Mouse (Mus musculus) G1E (cell line): Measurements from ENCODE around the gene Zfp711.

ENCODE experiments used
- CTCF ChIP-seq: IDR thresholded peaks from 2 replicates; pipeline ENCODE4 v1.5.1; 2012; ENCODE audit warnings: low read depth, low read length, inconsistent platforms, mixed read lengths
- POLR2AphosphoS5 ChIP-seq: IDR thresholded peaks from 2 replicates; pipeline ENCODE4 v1.6.1; 2012; ENCODE audit warnings: low read depth, low read length, inconsistent platforms; ENCODE audit not compliant: insufficient replicate concordance

DNA sequence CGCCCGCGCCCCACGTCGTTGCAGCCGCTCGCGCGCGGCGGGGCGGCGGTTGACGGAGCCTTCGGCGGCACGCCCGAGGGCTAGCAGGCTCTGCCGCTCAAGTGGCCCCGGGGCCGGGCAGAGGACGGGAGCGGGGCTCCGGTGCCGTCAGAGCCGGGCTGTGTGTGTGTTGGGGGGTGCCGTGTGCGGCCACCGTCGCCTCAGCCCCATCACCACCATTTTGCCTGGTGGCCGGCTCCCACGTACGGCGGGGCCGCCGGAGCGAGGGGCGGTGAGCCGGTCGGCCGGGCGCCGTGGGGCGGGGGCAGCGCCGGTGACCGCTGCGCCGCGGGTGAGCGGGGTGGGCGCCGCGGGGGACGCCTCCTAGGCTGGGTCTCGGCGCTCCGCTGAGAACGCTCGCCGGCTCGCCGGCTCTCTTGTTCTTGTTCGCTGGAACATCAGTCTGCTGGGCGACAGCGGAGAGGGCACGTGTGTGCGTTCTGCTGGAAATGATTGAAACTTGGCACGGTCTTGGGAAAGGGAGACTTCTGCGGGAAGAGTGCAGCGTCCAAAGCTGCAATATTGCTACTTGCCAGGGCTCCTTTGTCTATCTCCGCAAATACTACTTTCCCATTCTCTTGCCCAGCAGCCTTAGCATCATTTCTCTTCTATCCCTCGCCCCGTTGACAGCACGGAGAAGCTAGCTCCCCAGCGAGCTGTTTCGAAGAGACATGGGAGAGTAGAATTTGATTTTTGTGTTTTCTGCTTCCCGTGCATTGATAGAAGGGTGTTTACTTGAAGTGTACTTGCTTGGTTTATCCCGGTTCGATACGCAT is 1.2 kb downstream of the Zfp711 start:
- TF ChIP-seq POLR2AphosphoS5 (no peak), CTCF (no peak)
